ENCODE assay signal across 16 mouse cellular contexts in the genomic region with DNA sequence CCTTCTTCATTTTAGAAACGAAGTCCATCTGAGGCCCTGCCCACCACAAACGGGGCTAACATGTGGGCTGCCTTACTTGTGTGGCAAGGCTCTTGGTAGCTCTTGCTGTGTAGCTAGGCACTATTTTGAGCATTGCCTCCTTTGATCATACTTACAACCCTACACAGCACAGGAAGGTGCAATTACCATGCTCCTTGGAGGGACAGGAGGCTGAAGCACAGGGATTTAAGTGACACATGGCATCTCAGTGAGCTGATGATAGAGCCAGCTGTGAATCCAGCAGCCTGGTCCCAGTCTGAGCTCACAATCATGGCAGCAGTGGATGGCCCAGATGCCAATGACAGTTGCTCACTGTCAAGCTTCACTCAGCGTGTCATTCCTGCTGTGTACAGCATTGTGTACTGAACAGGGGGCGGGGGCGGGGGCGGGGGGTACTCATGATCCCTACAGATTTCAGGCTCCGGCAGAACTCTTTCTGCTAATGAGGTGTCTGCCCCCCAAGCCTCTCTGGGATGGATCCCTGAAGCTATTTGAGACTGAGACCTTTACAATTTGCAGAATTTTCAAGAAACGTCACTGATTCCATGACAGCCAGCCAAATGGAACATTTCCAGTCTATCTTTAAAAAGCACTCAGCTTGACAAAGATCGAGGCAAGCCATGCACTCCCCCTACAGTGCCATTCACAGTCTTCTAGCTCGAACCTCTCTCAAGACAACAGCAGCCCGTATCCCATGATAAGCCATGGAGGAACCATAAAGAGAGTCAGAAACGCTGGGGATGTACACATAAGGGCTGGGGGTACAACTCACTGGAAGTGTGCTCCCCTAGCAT.
A peak's percentile ranks its signal among the peaks of the same experiment; 100 is the strongest.
DNase-seq lines count a peak whose midpoint lies in the region; ATAC-seq lines count a peak whose summit lies in the region.
"Had no signal": no experiment of that assay in that cellular context is flagged by ENCODE, and none has a peak within 500 bp of the region (broad histone marks: within the 10 kb centered on the region; RNA-seq: fewer than 3 reads in every experiment).

No protein-coding gene starts in this region.

- H3K9ac ChIP-seq in forebrain, embryonic 15.5 days (replicated peaks): no peak overlapping the region
- no peak overlapping the region for H3K9ac ChIP-seq in forebrain, embryonic 11.5 days (ENCODE audit: low read length)
- no peak overlapping the region for H3K9ac ChIP-seq in neural tube, embryonic 14.5 days (replicated peaks; ENCODE audit: low read depth, low read length)
- H3K9ac ChIP-seq: heart, embryonic 13.5 days had no signal

- DNase-seq in forebrain, embryonic 11.5 days (ENCODE audit: low spot score): no peak
- DNase-seq in neural tube, embryonic 10.5 days (ENCODE audit: extremely low spot score, low spot score): no peak
- peak; percentile 57 for DNase-seq in lung, postnatal 36 days
- DNase-seq in thymus, adult 18-20 months: no peak
- DNase-seq in kidney, adult 11 months: no peak
- DNase-seq: adrenal gland, postnatal 25 days; B cell, adult 2 months; gastrocnemius, postnatal 36 days; kidney, postnatal 36 days; liver; spleen, adult 18-20 months had no signal

- H3K27me3 ChIP-seq in forebrain, embryonic 15.5 days: no peaks in the 10 kb centered on the region
- no peaks in the 10 kb centered on the region for H3K27me3 ChIP-seq in forebrain, embryonic 11.5 days (ENCODE audit: control insufficient read depth, insufficient read depth, low read length)
- no peaks in the 10 kb centered on the region for H3K27me3 ChIP-seq in neural tube, embryonic 14.5 days (ENCODE audit: control insufficient read depth, insufficient read depth, low read length)
- H3K27me3 ChIP-seq: heart, embryonic 13.5 days had no signal

- 0 out of 2 replicates have a peak, but pooled peaks have one; percentile 31 for ATAC-seq in forebrain, embryonic 15.5 days (replicated peaks)
- ATAC-seq in forebrain, embryonic 11.5 days (replicated peaks; ENCODE audit: low FRiP score): no peak
- peak; percentile 76 for ATAC-seq in neural tube, embryonic 14.5 days (ENCODE audit: low read depth)
- ATAC-seq in erythroblast, adult 5-6 weeks (replicated peaks; ENCODE audit: low FRiP score, poor library complexity, severe bottlenecking): no peak

- no peak overlapping the region for H3K4me3 ChIP-seq in forebrain, embryonic 15.5 days
- no peak overlapping the region for H3K4me3 ChIP-seq in forebrain, embryonic 11.5 days (ENCODE audit: low read depth, low read length)
- no peak overlapping the region for H3K4me3 ChIP-seq in neural tube, embryonic 14.5 days (ENCODE audit: low read depth, low read length)
- H3K4me3 ChIP-seq: heart, embryonic 13.5 days had no signal

- H3K36me3 ChIP-seq in forebrain, embryonic 15.5 days: 0 out of 2 replicates have a peak, but pooled peaks cover 6% of the 10 kb centered on the region
- peaks cover 3% of the 10 kb centered on the region; the same call in 1 of the 2 replicates for H3K36me3 ChIP-seq in forebrain, embryonic 11.5 days (ENCODE audit: control insufficient read depth, insufficient read depth, low read length)
- peaks cover 16% of the 10 kb centered on the region for H3K36me3 ChIP-seq in neural tube, embryonic 14.5 days (ENCODE audit: control insufficient read depth, insufficient read depth, low read length)

- H3K4me2 ChIP-seq in forebrain, embryonic 15.5 days (replicated peaks): no peak overlapping the region
- H3K4me2 ChIP-seq in forebrain, embryonic 11.5 days (ENCODE audit: low read depth, low read length, severe bottlenecking): no peak overlapping the region
- no peak overlapping the region for H3K4me2 ChIP-seq in neural tube, embryonic 14.5 days (ENCODE audit: low read depth, low read length)
- H3K4me2 ChIP-seq: heart, embryonic 13.5 days had no signal

- no peaks in the 10 kb centered on the region for H3K9me3 ChIP-seq in forebrain, embryonic 15.5 days
- H3K9me3 ChIP-seq in forebrain, embryonic 11.5 days (ENCODE audit: control insufficient read depth, low read length): no peaks in the 10 kb centered on the region
- H3K9me3 ChIP-seq in neural tube, embryonic 14.5 days (ENCODE audit: control insufficient read depth, low read length): no peaks in the 10 kb centered on the region
- H3K9me3 ChIP-seq: G1E; heart, embryonic 13.5 days had no signal

- 40% methylated on average over 12 of the region's 12 CpGs for WGBS in forebrain, embryonic 15.5 days
- WGBS in forebrain, embryonic 11.5 days: 70% methylated on average over 12 of the region's 12 CpGs
- 71% methylated on average over 12 of the region's 12 CpGs for WGBS in neural tube, embryonic 14.5 days

- peaks cover 33% of the 10 kb centered on the region for H3K4me1 ChIP-seq in forebrain, embryonic 15.5 days
- H3K4me1 ChIP-seq in forebrain, embryonic 11.5 days (replicated peaks; ENCODE audit: control insufficient read depth, insufficient read depth, low read length): peaks cover 3% of the 10 kb centered on the region; the same call in 1 of the 2 replicates
- H3K4me1 ChIP-seq in neural tube, embryonic 14.5 days (ENCODE audit: control insufficient read depth, insufficient read depth, low read length): no peaks in the 10 kb centered on the region

- H3K27ac ChIP-seq in forebrain, embryonic 15.5 days (replicated peaks): peak overlapping the region; percentile 49
- H3K27ac ChIP-seq in forebrain, embryonic 11.5 days (ENCODE audit: low read depth, low read length): no peak overlapping the region
- no peak overlapping the region for H3K27ac ChIP-seq in neural tube, embryonic 14.5 days (ENCODE audit: low read depth, low read length)
- H3K27ac ChIP-seq: heart, embryonic 13.5 days had no signal

Comparison
In these comparisons a context has a peak if more than half of its experiments do, and no peak if none do; other contexts are left out.
1. ATAC-seq: peak in forebrain, embryonic 15.5 days (single experiment) and neural tube, embryonic 14.5 days (single experiment); none in forebrain, embryonic 11.5 days (single experiment) and erythroblast, adult 5-6 weeks (single experiment).